Mouse (Mus musculus) forebrain, embryonic 15.5 days (tissue): ENCODE measurements around the gene Etv5. TPM values are rescaled to one million over a fixed set of nuclear protein-coding genes. Genes with fewer than 3 reads are reported as not detected.
A peak's percentile ranks its signal among the peaks of the same experiment; 100 is the strongest.
"Not testable (repeated sequence)": the region's sequence is repeated elsewhere in the genome, so short reads cannot be mapped to it uniquely, and the experiment has no call there.

Experiments
- ATAC-seq: fragments of 200-750 bp; cut with Nextera tagmentation; replicated peaks from 2 replicates; pipeline ENCODE4 v1.8.0; 2017; ENCODE audit warnings: mild to moderate bottlenecking, moderate TSS enrichment, moderate library complexity
- H3K27ac ChIP-seq: fragments of 300-500 bp; sonication (generic); replicated peaks from 2 replicates; pipeline ENCODE4 v1.5.1; 2015; ENCODE audit warnings: mild to moderate bottlenecking, inconsistent platforms
- H3K27me3 ChIP-seq: fragments of 300-500 bp; sonication (generic); 2 replicates; pipeline ENCODE4 v1.6.1; 2015; ENCODE audit warnings: inconsistent platforms
- H3K36me3 ChIP-seq: fragments of 300-500 bp; sonication (generic); 2 replicates; pipeline ENCODE4 v1.6.1; 2015; ENCODE audit warnings: mild to moderate bottlenecking, inconsistent platforms
- H3K4me1 ChIP-seq: fragments of 300-500 bp; sonication (generic); 2 replicates; pipeline ENCODE4 v1.6.1; 2015; ENCODE audit warnings: inconsistent platforms
- H3K4me2 ChIP-seq: fragments of 300-500 bp; sonication (generic); replicated peaks from 2 replicates; pipeline ENCODE4 v1.6.1; 2015; ENCODE audit warnings: mild to moderate bottlenecking, inconsistent platforms
- H3K4me3 ChIP-seq: fragments of 300-500 bp; sonication (generic); 2 replicates; pipeline ENCODE4 v1.5.1; 2015; ENCODE audit warnings: mild to moderate bottlenecking, inconsistent platforms
- H3K9ac ChIP-seq: fragments of 300-500 bp; sonication (generic); replicated peaks from 2 replicates; pipeline ENCODE4 v1.6.1; 2015; ENCODE audit warnings: mild to moderate bottlenecking, inconsistent platforms
- H3K9me3 ChIP-seq: fragments of 300-500 bp; sonication (generic); 2 replicates; pipeline ENCODE4 v1.6.1; 2016; ENCODE audit warnings: inconsistent platforms
- WGBS: fragments of 180-500 bp; shearing (Covaris S2); methylation state at CpG from one replicate; pipeline ENCODE4 v1.1.7; 2015; ENCODE audit warnings: mixed read lengths; 5-methylcytosine and 5-hydroxymethylcytosine counted together
- polyA plus RNA-seq: library from polyadenylated mRNA; unstranded; fragments of >200 nt; fragmentation: Nextera tagmentation; extraction: Ambion mirVana; gene quantifications from 2 replicates; pipeline ENCODE4 v1.2.1, GENCODE M21; 2015

The Etv5 gene
- polyA plus RNA-seq, 1 experiment from 2014 or later: 27.2 TPM

DNA sequence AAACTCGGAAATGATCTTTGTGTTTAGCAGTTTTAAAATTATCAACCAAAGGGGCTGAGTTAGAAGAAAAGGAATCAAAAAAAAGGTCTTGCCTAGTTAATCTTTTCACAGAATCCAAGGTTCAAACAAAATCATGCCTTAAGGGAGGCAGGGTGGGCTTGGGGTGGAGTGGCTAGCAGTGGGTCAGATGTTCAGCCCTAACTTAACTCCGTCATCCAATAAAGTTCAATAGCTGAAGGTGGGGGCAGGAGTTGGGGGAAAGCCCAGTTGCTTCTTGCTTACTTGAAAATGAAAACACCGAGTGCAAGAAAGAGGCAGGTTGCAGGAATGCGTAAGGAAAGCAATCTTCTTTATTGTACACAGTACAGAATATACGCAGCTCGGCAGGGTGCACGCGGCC lies 58.5 kb downstream of the Etv5 start:
- Histone ChIP-seq H3K27ac (no peak overlapping the region), H3K4me3 (no peak overlapping the region), H3K9ac (no peak overlapping the region), H3K27me3 (no peaks in the 10 kb centered on the region), H3K4me2 (no peak overlapping the region), H3K4me1 (peaks cover 5% of the 10 kb centered on the region; the same call in 1 of the 2 replicates), H3K9me3 (no peaks in the 10 kb centered on the region), H3K36me3 (no peaks in the 10 kb centered on the region)
- 65% methylated on average over 8 of the region's 8 CpGs for WGBS
- no peak for ATAC-seq

DNA sequence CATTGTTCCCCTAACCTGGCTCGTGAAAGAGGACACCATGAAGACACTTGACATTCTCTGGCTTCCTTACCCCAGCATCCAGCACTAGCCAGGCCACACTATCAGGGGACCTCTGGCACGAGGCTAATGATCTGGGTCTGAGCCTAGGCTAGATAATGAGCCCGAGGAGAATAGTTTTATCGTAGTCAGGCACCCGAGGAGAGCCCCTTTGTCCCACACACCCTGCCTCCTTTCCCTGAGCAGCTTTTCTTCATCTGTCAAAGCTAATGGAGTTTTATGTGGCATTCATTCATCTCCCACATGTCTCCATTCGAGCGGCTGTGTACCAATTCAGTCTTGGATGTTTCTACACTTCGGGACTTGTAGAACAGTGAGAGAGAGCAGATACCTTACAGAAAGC lies 59.5 kb downstream of the Etv5 start:
- H3K27me3 ChIP-seq: no peaks in the 10 kb centered on the region
- H3K9me3 ChIP-seq: no peaks in the 10 kb centered on the region
- no peak overlapping the region for H3K4me2 ChIP-seq
- 5% methylated on average over 8 of the region's 8 CpGs for WGBS
- H3K27ac ChIP-seq: no peak overlapping the region
- peaks cover 5% of the 10 kb centered on the region; the same call in 1 of the 2 replicates for H3K4me1 ChIP-seq
- ATAC-seq: peak; percentile 60; the same call in 1 of the 2 replicates
- no peaks in the 10 kb centered on the region for H3K36me3 ChIP-seq
- H3K9ac ChIP-seq: no peak overlapping the region; the same call in 1 of the 2 replicates
- no peak overlapping the region for H3K4me3 ChIP-seq

DNA sequence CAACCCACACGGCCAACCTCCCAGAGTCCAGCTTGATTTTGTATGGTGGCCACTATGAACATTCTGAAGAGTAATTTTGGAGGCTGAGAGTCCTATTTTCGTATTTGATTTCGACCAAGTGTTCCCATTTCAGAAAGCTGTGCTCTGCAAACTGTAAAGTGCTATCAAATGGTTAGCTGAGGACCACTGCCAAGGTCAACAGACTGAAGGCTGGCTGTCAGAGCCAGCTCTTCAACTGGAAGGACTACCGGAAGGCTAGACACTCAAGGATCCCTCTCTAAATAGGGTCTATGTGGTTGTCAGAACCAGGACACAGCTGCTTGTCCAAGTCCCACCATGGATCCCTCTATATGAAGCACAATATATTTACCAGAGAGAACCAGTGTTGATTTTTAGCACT lies 60.2 kb downstream of the Etv5 start:
- ATAC-seq: no peak
- Histone ChIP-seq H3K27ac (no peak overlapping the region), H3K4me3 (no peak overlapping the region), H3K9me3 (no peaks in the 10 kb centered on the region), H3K9ac (no peak overlapping the region), H3K4me2 (no peak overlapping the region), H3K36me3 (no peaks in the 10 kb centered on the region), H3K4me1 (peaks cover 5% of the 10 kb centered on the region; the same call in 1 of the 2 replicates), H3K27me3 (no peaks in the 10 kb centered on the region)
- 92% methylated on average over 4 of the region's 4 CpGs for WGBS

DNA sequence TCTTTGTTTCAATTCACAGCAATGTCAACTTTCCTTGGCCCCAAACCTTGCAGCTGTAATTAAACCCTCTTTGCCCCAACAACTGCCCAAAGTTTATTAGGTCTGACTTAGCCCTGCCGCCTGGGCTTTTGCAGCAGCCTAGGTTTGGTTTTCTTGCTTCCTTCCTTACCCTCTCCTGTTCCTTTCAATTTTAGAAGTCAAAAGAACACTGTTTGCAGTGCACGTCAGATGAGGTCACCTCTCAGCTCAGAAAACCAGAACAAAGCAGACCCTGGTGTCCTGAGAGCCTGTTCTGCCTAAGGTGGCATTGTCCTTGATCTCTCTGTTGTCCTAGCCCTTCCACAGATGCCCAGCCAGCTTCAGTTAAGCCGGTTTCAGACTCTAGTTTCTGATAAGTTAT lies 61.8 kb downstream of the Etv5 start:
- Histone ChIP-seq H3K9ac (no peak overlapping the region), H3K27ac (no peak overlapping the region), H3K9me3 (no peaks in the 10 kb centered on the region), H3K4me1 (peaks cover 5% of the 10 kb centered on the region; the same call in 1 of the 2 replicates), H3K36me3 (no peaks in the 10 kb centered on the region), H3K4me3 (no peak overlapping the region), H3K27me3 (no peaks in the 10 kb centered on the region), H3K4me2 (no peak overlapping the region)
- no peak for ATAC-seq
- WGBS: 39% methylated on average over 3 of the region's 3 CpGs

DNA sequence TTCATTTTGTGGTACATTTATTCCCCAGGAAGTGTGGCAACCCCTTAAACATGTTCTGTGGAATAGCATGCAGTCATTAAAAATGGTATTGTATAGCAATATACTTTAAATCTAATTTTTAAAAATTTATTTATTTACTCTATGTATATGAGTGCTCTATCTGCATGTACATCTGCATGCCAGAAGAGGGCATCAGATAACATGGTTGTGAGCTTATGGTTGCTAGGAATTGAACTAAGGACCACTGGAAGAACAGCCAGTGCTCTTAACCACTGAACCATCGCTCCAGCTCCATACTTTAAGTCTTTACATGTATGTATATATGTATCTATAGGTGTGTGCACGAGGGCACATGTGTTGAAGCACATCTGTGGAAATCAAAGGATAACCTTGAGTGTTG lies 64.6 kb downstream of the Etv5 start:
- Histone ChIP-seq H3K4me2 (no peak overlapping the region), H3K9ac (no peak overlapping the region), H3K4me1 (peaks cover 2% of the 10 kb centered on the region; the same call in 1 of the 2 replicates), H3K4me3 (no peak overlapping the region), H3K27ac (no peak overlapping the region), H3K27me3 (no peaks in the 10 kb centered on the region), H3K36me3 (no peaks in the 10 kb centered on the region), H3K9me3 (no peaks in the 10 kb centered on the region)
- ATAC-seq: no peak
- WGBS: 79% methylated on average over 2 of the region's 2 CpGs

DNA sequence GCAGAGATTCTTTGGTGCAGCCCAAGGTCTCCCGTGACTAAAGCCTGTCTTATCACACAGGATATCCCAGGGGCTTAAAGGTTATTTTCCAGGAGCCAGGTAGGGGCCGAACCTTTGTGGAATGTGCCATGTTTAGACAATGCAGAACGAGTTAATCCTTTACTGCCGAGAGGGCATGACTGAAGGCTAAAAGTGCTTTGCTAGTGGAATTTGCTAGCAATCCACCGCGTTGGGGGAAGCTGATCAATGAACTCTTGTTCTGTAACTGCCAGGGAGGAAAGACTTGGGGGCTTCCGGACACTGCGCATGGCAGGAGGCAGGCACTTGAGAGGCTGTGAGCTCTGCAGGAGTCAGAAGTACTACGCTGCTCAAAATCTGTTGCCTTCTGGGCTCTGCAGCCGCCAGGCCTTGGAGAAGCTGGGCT lies 66.8 kb downstream of the Etv5 start:
- H3K4me2 ChIP-seq: no peak overlapping the region
- ATAC-seq: no peak
- H3K4me1 ChIP-seq: no peaks in the 10 kb centered on the region
- H3K9ac ChIP-seq: no peak overlapping the region
- no peaks in the 10 kb centered on the region for H3K36me3 ChIP-seq
- H3K9me3 ChIP-seq: no peaks in the 10 kb centered on the region
- H3K27ac ChIP-seq: no peak overlapping the region
- WGBS: 13% methylated on average over 10 of the region's 10 CpGs
- no peak overlapping the region for H3K4me3 ChIP-seq
- H3K27me3 ChIP-seq: no peaks in the 10 kb centered on the region

DNA sequence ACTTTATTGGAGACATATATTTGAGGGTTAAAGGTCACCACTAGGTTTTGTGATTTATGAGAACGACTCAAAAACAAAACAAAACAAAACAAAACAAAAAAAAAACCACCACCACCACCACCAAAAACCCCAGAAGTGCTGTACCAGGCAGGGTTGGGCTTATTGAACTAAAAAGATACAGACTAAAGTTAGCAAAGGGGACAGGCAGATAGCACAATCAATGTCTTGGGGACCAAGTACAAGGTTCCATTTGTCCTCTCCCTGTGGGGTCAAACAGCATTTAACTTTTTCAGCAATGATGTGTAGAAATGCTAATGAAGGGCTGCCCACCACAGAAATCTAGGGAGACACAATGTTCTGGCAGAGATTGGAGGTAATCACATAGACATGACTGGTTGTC lies 67.3 kb downstream of the Etv5 start:
- WGBS: 85% methylated on average over 1 of the region's 1 CpGs
- H3K9ac ChIP-seq: no peak overlapping the region
- H3K4me1 ChIP-seq: no peaks in the 10 kb centered on the region
- no peak overlapping the region for H3K27ac ChIP-seq
- no peaks in the 10 kb centered on the region for H3K36me3 ChIP-seq
- ATAC-seq: no peak
- no peaks in the 10 kb centered on the region for H3K9me3 ChIP-seq
- no peaks in the 10 kb centered on the region for H3K27me3 ChIP-seq
- H3K4me2 ChIP-seq: no peak overlapping the region
- no peak overlapping the region for H3K4me3 ChIP-seq

DNA sequence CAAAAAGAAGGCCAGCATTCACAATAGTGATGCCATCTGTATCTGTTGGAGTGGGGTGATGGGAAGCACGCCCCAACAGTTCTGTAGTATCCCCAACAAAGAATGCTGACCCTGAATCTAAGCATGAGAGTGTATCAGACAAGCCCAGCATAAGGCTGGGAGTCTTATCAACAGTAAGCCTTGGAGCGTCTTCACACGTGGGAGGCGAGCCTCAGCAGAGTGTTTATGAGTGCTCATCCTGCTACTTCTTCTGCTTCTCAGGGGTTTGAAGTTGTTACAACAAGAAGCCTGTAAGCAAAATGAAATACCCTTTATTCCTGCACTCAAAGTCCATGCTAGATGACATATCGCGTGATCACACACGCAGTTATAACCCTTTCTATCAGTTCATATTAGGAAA lies 72.4 kb downstream of the Etv5 start:
- Histone ChIP-seq H3K4me1 (no peaks in the 10 kb centered on the region), H3K9ac (no peak overlapping the region), H3K36me3 (no peaks in the 10 kb centered on the region), H3K4me3 (no peak overlapping the region), H3K9me3 (no peaks in the 10 kb centered on the region), H3K27ac (no peak overlapping the region), H3K4me2 (no peak overlapping the region), H3K27me3 (no peaks in the 10 kb centered on the region)
- 94% methylated on average over 7 of the region's 7 CpGs for WGBS
- ATAC-seq: no peak

DNA sequence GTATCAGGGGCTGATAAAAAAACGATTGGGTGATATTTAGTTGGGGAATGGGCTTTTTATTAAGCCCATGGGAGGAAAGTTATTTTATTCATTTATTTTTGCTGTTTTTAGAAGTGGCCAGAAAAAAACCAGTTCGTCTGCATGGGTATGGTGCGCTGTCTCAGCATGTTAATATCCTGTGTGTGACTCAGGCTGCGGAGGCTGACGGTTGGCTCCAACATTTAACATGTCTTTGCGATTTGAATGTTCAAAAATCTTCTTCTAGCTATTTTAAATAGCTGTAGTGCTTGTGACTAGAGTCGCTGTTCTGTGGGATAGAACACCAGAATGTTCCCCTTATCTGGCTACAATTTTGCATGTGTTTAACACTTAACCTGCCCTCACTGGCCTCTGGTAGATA lies 73.5 kb downstream of the Etv5 start:
- no peak for ATAC-seq

DNA sequence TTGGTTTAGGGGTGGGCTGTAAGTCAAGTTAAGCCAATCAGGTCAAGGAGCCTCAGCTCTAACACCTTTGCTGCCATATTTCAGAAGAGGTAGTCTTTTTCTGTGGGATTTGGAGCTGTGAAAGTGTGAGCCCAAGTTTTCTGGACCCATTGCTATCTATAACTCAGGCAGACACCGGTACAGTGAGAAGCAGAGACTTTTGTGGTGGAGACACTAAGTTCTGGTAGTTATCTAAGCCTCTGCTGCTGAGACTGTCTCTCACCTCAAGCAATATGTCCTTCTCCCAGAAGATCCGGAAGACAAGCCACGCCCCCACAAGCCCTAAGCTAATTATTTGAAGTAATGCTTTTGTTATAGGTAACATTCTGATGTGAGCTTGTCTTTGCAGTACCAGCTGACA lies 73.9 kb downstream of the Etv5 start:
- Histone ChIP-seq H3K4me2 (no peak overlapping the region), H3K9ac (no peak overlapping the region), H3K4me1 (no peaks in the 10 kb centered on the region), H3K27me3 (no peaks in the 10 kb centered on the region), H3K27ac (no peak overlapping the region), H3K36me3 (no peaks in the 10 kb centered on the region), H3K4me3 (no peak overlapping the region), H3K9me3 (no peaks in the 10 kb centered on the region)
- ATAC-seq: no peak
- WGBS: 80% methylated on average over 3 of the region's 3 CpGs

More for the DNA sequence above, 73.5 kb downstream of the Etv5 start:
- Histone ChIP-seq H3K4me1 (no peaks in the 10 kb centered on the region), H3K27me3 (no peaks in the 10 kb centered on the region), H3K9ac (no peak overlapping the region), H3K9me3 (no peaks in the 10 kb centered on the region), H3K36me3 (no peaks in the 10 kb centered on the region), H3K27ac (no peak overlapping the region), H3K4me3 (no peak overlapping the region), H3K4me2 (no peak overlapping the region)
- WGBS: 86% methylated on average over 7 of the region's 7 CpGs

DNA sequence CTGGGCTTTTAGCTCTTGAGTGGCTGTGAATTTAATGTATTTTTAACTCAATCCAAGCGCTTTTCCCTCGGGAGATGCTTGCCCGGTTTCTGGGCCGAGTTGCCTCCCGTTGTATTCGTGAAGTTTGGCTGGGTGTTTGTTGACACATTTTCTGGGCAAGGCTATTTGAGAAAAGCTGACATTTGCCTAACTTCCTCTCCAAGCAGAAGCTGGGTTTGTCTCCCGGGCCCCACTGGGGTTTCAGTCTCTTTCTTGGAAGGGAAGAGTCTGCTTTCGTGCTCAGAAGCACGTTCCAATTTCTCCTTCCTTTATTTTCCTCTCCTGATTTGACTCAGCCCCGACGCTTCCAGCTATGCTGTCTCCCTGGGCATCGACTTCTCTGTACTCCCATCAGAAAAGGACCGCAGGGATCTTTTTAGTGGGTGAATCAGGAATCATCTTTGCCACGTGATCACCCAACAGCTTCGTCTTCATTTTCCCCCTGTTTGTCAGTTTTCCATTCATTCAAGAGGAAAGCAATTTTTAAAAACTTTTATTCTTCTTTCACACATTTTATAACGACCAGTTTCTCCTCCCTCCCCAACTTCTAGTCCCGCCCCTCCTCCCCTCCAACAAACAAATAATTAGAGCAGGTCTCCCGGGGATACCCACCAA lies 80.7 kb downstream of the Etv5 start:
- no peaks in the 10 kb centered on the region for H3K36me3 ChIP-seq
- no peak overlapping the region for H3K4me3 ChIP-seq
- H3K27ac ChIP-seq: no peak overlapping the region
- WGBS: 25% methylated on average over 18 of the region's 18 CpGs
- peak overlapping the region; percentile 11; the same call in 1 of the 2 replicates for H3K4me2 ChIP-seq
- no peak overlapping the region for H3K9ac ChIP-seq
- no peaks in the 10 kb centered on the region for H3K27me3 ChIP-seq
- no peak for ATAC-seq
- no peaks in the 10 kb centered on the region for H3K9me3 ChIP-seq
- H3K4me1 ChIP-seq: peaks cover 6% of the 10 kb centered on the region

DNA sequence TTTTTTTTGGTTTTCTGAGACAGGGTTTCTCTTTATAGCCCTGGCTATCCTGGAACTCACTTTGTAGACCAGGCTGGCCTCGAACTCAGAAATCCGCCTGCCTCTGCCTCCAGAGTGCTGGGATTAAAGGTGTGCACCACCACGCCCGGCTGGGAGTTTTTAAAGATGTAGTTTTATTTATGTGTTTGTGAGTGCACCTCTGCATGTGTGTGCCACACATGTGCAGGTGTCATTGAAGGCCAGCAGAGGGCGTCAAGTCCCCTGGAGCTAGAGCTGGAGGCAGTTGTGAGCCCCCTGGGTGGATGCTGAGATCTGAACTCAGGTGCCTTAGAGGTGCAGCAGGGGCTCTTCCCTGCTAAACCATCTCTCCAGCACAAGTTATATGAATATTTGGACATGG lies 85.3 kb downstream of the Etv5 start:
- not testable (repeated sequence) for H3K4me3 ChIP-seq, H3K9me3 ChIP-seq, H3K27me3 ChIP-seq, H3K36me3 ChIP-seq, ATAC-seq, H3K4me2 ChIP-seq, H3K27ac ChIP-seq, H3K9ac ChIP-seq, H3K4me1 ChIP-seq
- 90% methylated on average over 5 of the region's 5 CpGs for WGBS

DNA sequence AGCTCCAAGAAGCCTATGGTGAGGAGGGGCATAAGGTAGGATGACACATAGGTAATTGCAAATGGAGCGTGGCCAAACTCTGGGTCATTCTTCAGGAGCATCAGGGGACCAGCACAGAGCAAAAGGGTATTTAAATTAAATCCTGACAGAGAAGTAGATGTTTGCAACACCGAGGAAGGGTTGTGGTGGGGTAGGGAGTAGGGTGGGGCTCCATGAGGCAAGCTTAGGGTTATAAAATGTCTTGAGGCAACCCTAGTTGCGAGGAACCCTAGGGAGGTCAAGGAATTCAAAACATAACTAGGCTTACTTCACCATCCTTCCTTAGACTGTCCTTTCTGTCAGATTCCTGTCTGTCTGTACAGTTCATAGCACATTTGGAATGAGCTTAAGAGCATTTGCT lies 85.9 kb downstream of the Etv5 start:
- 86% methylated on average over 3 of the region's 3 CpGs for WGBS
- H3K4me1 ChIP-seq: no peaks in the 10 kb centered on the region
- H3K27me3 ChIP-seq: no peaks in the 10 kb centered on the region
- H3K27ac ChIP-seq: no peak overlapping the region
- no peaks in the 10 kb centered on the region for H3K36me3 ChIP-seq
- no peak overlapping the region for H3K9ac ChIP-seq
- no peak for ATAC-seq
- no peaks in the 10 kb centered on the region for H3K9me3 ChIP-seq
- H3K4me2 ChIP-seq: no peak overlapping the region
- H3K4me3 ChIP-seq: no peak overlapping the region
